Mouse (Mus musculus): ENCODE measurements around the gene Dmrta2. TPM values are rescaled to one million over a fixed set of nuclear protein-coding genes. Genes with fewer than 3 reads are reported as not detected.

Gene Dmrta2
- polyA plus RNA-seq, 1 experiment from 2014 or later: 0.04 TPM

DNA sequence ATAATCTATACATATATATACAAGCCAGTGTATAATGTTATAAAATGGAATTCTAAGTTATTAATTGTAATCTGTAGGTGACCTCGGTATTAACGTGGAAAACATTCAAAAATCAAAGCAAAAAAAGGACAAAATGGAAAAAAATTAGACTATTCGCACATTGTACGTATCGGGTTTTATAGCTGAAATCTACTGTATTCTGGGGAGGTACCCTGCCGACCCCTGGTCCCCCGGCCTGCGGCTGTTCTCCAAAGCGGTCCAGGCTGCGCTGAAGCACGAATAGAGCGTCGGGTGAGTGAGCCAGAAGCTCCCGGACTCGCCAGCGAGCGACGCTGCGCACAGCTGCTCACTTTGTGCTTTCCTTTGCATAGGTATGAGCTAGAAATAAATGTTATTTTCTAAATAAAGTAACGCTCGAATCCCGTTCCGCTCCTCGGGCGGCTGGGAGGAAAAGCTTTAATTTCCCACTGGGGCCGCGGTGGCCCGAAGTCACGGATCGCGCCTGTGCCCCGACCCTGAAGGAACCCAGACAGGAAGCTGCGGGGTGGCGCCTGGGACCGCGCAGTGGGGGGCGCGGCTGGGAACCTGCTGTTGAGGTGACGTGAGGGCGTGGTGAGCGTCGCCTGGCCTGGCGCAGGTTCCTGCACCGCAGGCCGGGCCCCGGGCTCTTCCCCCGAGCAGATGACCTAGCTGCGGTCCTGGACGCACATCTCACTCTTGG is 5.6 kb downstream of the Dmrta2 start:
- Histone ChIP-seq H3K27me3 (ENCODE audit: control insufficient read depth, insufficient read depth, low read length) (peaks cover 86% of the 10 kb centered on the region), H3K4me2 (ENCODE audit: low read depth, low read length) (peak overlapping the region; percentile 43; the same call in 1 of the 2 replicates), H3K9me3 (replicated peaks; ENCODE audit: control insufficient read depth, low read length) (no peaks in the 10 kb centered on the region), H3K9ac (ENCODE audit: low read length) (no peak overlapping the region), H3K4me3 (ENCODE audit: low read length) (peak overlapping the region; percentile 55), H3K27ac (ENCODE audit: low read length) (no peak overlapping the region), H3K36me3 (ENCODE audit: control insufficient read depth, insufficient read depth) (no peaks in the 10 kb centered on the region), H3K4me1 (ENCODE audit: control insufficient read depth, insufficient read depth, low read length) (peaks cover 20% of the 10 kb centered on the region)
- no peak for ATAC-seq (replicated peaks; ENCODE audit: extremely low read depth, insufficient read depth, low FRiP score)
- WGBS: 3% methylated on average over 48 of the region's 49 CpGs

DNA sequence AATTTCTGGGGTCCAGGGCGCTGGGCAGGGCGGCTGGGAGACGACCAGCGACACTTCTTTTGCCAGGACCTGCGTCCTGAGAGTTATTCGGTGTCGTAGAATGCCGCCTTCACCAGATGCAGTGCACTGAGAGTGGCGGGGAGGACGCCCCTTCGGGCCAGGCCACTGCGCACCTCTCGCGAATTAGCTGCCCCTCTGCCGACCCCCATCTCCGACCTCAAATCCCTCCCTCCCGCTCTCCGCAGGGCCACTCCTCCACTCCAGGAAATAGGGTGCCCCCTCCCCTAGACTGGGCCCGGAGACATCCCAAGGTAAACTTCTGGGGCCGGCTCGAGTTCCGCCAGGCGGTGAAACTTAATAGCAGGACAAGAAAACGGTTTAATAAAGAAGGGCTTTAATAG is 6.2 kb downstream of the Dmrta2 start:
- ATAC-seq (replicated peaks; ENCODE audit: extremely low read depth, insufficient read depth, low FRiP score): no peak
- H3K4me1 ChIP-seq (ENCODE audit: control insufficient read depth, insufficient read depth, low read length): peaks cover 20% of the 10 kb centered on the region
- H3K27me3 ChIP-seq (ENCODE audit: control insufficient read depth, insufficient read depth, low read length): peaks cover 87% of the 10 kb centered on the region
- H3K9ac ChIP-seq (ENCODE audit: low read length): no peak overlapping the region
- no peak overlapping the region for H3K4me2 ChIP-seq (ENCODE audit: low read depth, low read length)
- H3K36me3 ChIP-seq (ENCODE audit: control insufficient read depth, insufficient read depth): no peaks in the 10 kb centered on the region
- no peak overlapping the region for H3K27ac ChIP-seq (ENCODE audit: low read length)
- no peaks in the 10 kb centered on the region for H3K9me3 ChIP-seq (replicated peaks; ENCODE audit: control insufficient read depth, low read length)
- peak overlapping the region; percentile 28 for H3K4me3 ChIP-seq (ENCODE audit: low read length)
- 1% methylated on average over 24 of the region's 24 CpGs for WGBS

DNA sequence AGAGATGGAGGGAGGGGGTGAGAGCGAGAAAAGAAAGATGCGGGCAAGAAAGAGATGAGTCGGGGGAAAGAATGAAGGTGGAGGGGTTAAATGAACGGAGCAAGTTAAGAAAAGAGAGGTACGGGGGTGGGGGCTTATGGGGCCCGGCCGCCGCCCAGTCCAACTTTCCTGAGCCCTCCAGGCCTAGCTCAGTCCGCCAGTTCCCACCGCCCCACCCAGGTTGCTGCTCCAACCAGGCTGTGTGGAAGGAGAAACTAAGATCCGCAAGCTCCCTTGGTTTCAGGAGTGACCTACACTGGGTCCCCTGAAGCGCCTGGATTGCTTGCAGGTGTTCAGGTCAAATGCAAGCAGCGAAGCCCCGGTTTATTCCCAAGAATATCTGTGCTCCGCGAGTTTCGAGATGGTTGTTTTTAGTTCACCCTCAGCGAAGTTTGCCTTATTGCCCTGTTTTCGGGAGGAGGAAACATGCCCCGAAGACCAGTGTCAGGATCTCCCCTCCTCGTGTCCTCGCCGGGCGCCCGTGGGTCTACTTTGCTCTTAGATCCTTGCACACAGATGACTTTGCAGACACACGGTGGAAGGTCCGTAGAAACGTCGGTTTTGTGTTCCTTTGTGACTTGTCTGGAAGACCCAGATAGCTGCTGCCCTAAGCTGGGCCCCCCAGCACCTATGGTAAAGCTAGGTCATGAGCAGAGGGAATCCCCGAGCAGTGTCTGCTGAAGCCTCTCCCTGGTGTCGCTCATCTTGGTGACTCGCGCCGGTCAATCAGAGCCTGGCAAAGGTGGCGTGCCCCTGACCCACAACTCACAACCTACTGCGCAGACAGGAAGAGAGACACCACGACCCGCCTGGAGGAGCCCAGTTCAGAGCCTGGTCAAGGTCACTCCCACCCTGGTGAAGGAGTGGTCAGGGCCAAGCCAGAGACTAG is 6.9 kb downstream of the Dmrta2 start:
- 3% methylated on average over 38 of the region's 38 CpGs for WGBS
- H3K4me2 ChIP-seq (ENCODE audit: low read depth, low read length): no peak overlapping the region
- no peaks in the 10 kb centered on the region for H3K9me3 ChIP-seq (replicated peaks; ENCODE audit: control insufficient read depth, low read length)
- H3K4me3 ChIP-seq (ENCODE audit: low read length): no peak overlapping the region
- H3K9ac ChIP-seq (ENCODE audit: low read length): no peak overlapping the region
- H3K4me1 ChIP-seq (ENCODE audit: control insufficient read depth, insufficient read depth, low read length): peaks cover 20% of the 10 kb centered on the region
- no peaks in the 10 kb centered on the region for H3K36me3 ChIP-seq (ENCODE audit: control insufficient read depth, insufficient read depth)
- H3K27ac ChIP-seq (ENCODE audit: low read length): no peak overlapping the region
- peaks cover 89% of the 10 kb centered on the region for H3K27me3 ChIP-seq (ENCODE audit: control insufficient read depth, insufficient read depth, low read length)
- no peak for ATAC-seq (replicated peaks; ENCODE audit: extremely low read depth, insufficient read depth, low FRiP score)

DNA sequence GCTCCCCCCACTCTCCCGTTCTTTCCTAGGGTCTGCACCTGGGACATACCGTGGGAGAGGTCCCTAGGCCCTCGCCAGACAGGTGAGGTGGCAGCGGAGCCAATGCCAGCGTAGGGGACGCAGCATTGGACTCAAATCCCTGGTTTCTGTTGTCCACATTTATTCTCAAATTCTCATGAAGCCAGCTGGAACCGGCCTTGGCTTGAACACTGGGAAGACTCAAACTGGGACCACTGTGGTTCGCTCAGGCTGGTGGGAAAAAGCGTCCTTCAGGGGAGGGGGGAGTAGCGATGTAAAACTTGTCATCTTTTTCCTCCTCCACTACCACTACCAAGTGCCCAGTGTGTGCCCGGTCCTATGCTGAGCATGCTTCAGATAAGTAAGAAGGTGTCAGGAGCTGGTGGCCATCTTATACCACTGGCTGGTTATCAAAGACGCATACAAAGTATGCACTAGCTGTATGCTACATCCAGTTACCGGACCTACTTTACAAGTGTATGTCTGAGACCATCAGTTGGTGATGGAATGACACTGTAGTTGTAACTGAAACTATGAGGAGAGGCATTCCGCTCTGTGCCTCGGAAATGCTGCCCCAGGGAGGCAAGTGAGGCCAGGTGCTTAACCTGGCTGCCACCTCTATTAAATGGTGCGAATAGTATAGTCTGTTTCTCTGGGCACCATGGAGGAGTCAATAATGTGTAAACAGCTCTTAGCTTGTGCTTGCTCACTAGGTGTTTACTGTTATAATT is 7.7 kb downstream of the Dmrta2 start:
- peaks cover 86% of the 10 kb centered on the region for H3K27me3 ChIP-seq (ENCODE audit: control insufficient read depth, insufficient read depth, low read length)
- no peak overlapping the region for H3K4me2 ChIP-seq (ENCODE audit: low read depth, low read length)
- WGBS: 5% methylated on average over 16 of the region's 16 CpGs
- no peak overlapping the region for H3K27ac ChIP-seq (ENCODE audit: low read length)
- no peaks in the 10 kb centered on the region for H3K36me3 ChIP-seq (ENCODE audit: control insufficient read depth, insufficient read depth)
- no peaks in the 10 kb centered on the region for H3K9me3 ChIP-seq (replicated peaks; ENCODE audit: control insufficient read depth, low read length)
- H3K4me1 ChIP-seq (ENCODE audit: control insufficient read depth, insufficient read depth, low read length): peaks cover 20% of the 10 kb centered on the region
- ATAC-seq (replicated peaks; ENCODE audit: extremely low read depth, insufficient read depth, low FRiP score): no peak
- no peak overlapping the region for H3K9ac ChIP-seq (ENCODE audit: low read length)
- H3K4me3 ChIP-seq (ENCODE audit: low read length): no peak overlapping the region

DNA sequence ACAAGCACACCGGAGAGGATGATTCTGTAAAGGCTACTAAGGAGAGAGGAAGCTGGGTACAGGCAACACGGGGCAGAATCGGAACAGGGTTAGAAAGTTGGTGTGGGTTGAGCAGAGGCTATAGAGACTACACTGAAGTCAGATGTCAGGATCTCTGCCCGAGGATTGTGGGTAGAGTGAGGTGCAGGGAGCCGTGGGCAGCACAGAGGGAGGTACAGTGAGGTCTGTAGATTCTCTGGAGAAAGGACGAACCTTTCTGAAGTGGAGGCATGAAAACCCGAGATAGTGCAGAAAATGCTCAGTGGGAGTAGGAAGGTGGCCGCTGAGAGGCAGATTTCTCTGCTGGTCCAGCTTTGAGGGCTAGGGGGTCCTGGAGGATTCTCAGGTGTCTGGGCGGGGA is 8.4 kb downstream of the Dmrta2 start:
- Histone ChIP-seq H3K27ac (ENCODE audit: low read length) (no peak overlapping the region), H3K4me3 (ENCODE audit: low read length) (no peak overlapping the region), H3K27me3 (ENCODE audit: control insufficient read depth, insufficient read depth, low read length) (peaks cover 81% of the 10 kb centered on the region), H3K9ac (ENCODE audit: low read length) (no peak overlapping the region), H3K4me1 (ENCODE audit: control insufficient read depth, insufficient read depth, low read length) (peaks cover 20% of the 10 kb centered on the region), H3K4me2 (ENCODE audit: low read depth, low read length) (no peak overlapping the region), H3K36me3 (ENCODE audit: control insufficient read depth, insufficient read depth) (no peaks in the 10 kb centered on the region), H3K9me3 (replicated peaks; ENCODE audit: control insufficient read depth, low read length) (no peaks in the 10 kb centered on the region)
- no peak for ATAC-seq (replicated peaks; ENCODE audit: extremely low read depth, insufficient read depth, low FRiP score)
- 4% methylated on average over 9 of the region's 9 CpGs for WGBS

DNA sequence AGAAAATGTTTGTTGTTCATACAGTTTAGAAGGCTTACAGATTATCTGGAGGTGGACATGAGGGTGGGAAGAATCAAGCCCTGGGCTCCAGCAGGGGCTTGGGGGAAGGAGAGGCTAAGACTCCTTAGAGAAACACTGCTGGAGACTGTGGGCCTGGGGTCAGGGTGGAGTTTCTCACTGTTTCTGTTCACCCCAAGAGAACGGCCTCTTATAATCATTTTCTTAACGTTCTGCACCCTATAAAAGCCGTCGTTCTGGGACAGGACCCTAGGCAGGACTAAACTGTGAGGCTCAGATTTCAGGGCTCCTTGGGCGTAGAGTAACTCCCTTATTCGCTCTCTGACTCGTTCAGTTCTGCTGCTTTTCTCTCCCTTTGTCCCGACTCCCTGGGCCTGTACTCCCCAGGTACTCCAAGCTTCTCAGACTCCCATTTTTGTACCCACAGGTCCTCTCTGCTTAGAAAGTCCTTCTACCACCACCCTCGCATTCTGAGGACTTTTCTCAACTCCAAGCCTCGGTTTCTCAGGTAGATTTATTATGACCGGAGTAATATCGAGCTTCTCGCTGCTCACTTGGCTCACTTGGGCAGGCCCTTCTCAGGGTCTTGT is 9.0 kb downstream of the Dmrta2 start:
- Histone ChIP-seq H3K4me1 (ENCODE audit: control insufficient read depth, insufficient read depth, low read length) (peaks cover 16% of the 10 kb centered on the region), H3K9ac (ENCODE audit: low read length) (no peak overlapping the region), H3K36me3 (ENCODE audit: control insufficient read depth, insufficient read depth) (no peaks in the 10 kb centered on the region), H3K4me2 (ENCODE audit: low read depth, low read length) (no peak overlapping the region), H3K9me3 (replicated peaks; ENCODE audit: control insufficient read depth, low read length) (no peaks in the 10 kb centered on the region), H3K4me3 (ENCODE audit: low read length) (no peak overlapping the region), H3K27me3 (ENCODE audit: control insufficient read depth, insufficient read depth, low read length) (peaks cover 79% of the 10 kb centered on the region), H3K27ac (ENCODE audit: low read length) (no peak overlapping the region)
- 17% methylated on average over 13 of the region's 13 CpGs for WGBS
- no peak for ATAC-seq (replicated peaks; ENCODE audit: extremely low read depth, insufficient read depth, low FRiP score)

DNA sequence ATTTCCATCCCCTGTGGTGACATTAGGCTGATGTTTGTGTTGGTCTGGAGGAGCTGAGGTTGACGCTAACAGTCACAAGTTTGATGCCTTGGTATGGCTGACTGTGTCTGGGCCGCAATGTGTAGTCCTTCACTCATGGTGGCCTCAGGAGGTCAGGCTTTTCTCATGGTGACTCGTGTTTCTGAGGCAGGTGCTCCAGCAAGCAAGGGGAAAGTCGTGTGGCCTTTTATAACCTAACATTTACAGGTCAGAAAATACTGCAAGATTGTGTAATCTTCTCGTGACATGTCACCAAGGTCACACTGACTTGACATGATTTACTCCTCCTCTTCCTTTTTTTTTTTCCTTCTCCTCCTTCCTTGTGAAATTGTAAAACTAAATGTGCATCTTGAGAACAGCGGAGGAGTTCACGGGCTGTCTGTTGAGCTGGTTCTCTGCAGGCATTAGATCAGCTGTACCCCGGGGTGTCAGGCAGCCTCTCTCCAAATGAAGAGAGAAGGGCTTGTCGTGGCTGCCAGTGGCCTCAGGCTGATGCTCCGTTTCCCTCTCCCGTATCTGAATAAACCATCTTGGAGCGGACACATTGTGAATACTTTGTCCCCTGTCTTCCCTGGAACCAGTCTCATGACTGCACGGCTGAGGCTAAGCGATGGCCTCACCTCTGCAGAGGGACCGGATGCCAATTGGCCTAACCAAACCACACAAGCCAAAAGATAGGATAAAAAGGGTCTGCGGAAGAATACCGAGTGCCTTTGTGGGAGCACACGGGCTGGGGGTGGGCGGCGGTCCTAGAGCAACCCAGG is 9.9 kb downstream of the Dmrta2 start:
- Histone ChIP-seq H3K9me3 (replicated peaks; ENCODE audit: control insufficient read depth, low read length) (no peaks in the 10 kb centered on the region), H3K27me3 (ENCODE audit: control insufficient read depth, insufficient read depth, low read length) (peaks cover 77% of the 10 kb centered on the region), H3K4me1 (ENCODE audit: control insufficient read depth, insufficient read depth, low read length) (peaks cover 9% of the 10 kb centered on the region), H3K4me2 (ENCODE audit: low read depth, low read length) (no peak overlapping the region), H3K4me3 (ENCODE audit: low read length) (no peak overlapping the region), H3K27ac (ENCODE audit: low read length) (no peak overlapping the region), H3K9ac (ENCODE audit: low read length) (no peak overlapping the region), H3K36me3 (ENCODE audit: control insufficient read depth, insufficient read depth) (no peaks in the 10 kb centered on the region)
- WGBS: 10% methylated on average over 18 of the region's 20 CpGs
- no peak for ATAC-seq (replicated peaks; ENCODE audit: extremely low read depth, insufficient read depth, low FRiP score)

DNA sequence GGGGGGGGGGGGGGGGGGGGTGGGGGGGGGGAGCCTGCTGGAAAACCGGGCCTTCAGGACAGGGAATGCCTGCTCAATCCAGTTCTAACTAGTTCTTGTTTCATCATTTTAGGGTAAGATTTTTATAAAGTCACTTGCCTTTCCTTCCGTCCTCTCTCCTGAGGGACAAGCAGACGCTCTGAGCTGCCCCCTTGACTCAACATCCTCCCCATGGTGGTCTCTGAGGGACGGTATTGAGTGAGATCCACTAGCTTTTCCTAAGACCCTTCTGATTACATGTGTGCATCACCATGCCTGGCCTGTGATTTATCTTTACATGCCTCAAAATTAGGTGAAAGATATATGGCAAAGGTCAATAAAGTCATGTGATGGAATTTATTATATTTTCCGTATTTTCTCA is 10.6 kb downstream of the Dmrta2 start:
- no peak overlapping the region for H3K4me3 ChIP-seq (ENCODE audit: low read length)
- peaks cover 76% of the 10 kb centered on the region for H3K27me3 ChIP-seq (ENCODE audit: control insufficient read depth, insufficient read depth, low read length)
- H3K4me1 ChIP-seq (ENCODE audit: control insufficient read depth, insufficient read depth, low read length): peaks cover 6% of the 10 kb centered on the region
- ATAC-seq (replicated peaks; ENCODE audit: extremely low read depth, insufficient read depth, low FRiP score): no peak
- 20% methylated on average over 5 of the region's 5 CpGs for WGBS
- H3K27ac ChIP-seq (ENCODE audit: low read length): no peak overlapping the region
- no peaks in the 10 kb centered on the region for H3K36me3 ChIP-seq (ENCODE audit: control insufficient read depth, insufficient read depth)
- no peaks in the 10 kb centered on the region for H3K9me3 ChIP-seq (replicated peaks; ENCODE audit: control insufficient read depth, low read length)
- no peak overlapping the region for H3K4me2 ChIP-seq (ENCODE audit: low read depth, low read length)
- no peak overlapping the region for H3K9ac ChIP-seq (ENCODE audit: low read length)

Data from heart, embryonic 16.5 days (tissue).